Mouse (Mus musculus): ENCODE results near the gene Tmem178b.

Gene Tmem178b

DNA sequence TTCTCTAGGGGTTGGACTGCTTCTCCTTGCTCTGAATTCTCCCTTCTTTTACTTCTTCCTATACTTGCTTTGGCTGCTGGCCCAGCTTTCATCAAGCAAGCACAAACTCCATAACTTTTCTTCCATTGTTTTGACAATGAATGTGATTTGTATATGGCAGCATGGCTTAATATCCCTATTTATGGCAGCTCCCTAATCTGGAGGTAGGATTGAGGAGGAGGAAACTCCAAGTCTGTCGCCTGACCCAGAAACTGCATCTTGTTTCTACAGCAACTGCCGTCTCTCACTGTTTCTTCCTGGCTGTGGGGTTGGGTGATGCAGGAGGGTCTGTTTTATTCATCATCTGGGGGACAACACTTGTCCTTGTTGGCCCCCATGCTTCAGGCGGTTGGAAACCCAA is 327.6 kb downstream of the Tmem178b start:
- no peak for DNase-seq

DNA sequence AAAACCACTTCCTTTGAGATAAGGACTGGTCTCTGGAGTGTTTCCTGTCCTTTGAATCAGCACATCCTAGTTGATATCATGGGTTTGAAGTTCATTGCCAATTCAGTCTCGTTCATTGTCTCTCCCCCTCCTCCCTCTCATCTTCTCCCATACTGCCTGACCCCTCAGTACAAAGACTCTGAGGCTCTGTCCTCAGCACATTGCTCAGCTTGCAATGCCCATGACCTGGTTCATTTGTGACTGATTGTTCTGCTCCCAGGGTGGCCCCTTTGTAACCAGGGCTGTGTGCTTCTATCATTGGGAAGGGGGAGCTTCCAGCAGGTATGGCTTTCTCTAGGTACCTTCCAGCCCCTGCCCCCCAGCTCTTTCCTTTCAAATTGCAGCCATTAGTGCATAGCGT is 329.5 kb downstream of the Tmem178b start:
- no peak for DNase-seq

DNA sequence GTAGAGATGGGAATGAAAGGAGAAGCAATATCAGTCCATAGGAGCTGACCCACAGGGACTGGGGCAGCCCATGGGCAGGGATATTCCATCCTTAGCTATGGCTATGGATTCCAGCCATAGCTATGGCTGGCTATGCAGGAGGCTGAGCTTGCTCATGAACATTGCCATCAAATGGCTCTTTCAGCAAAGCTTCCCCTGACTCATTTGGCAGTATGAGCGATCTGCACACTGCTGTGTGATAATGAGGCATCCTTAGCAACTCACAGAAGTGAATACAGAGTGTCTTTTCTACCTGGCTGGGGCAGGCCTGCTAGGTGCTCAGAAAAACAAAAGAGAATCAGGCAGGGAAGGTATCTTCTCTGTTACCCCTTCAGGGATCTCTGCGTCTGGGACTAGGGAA is 332.3 kb downstream of the Tmem178b start:
- no peak for DNase-seq

DNA sequence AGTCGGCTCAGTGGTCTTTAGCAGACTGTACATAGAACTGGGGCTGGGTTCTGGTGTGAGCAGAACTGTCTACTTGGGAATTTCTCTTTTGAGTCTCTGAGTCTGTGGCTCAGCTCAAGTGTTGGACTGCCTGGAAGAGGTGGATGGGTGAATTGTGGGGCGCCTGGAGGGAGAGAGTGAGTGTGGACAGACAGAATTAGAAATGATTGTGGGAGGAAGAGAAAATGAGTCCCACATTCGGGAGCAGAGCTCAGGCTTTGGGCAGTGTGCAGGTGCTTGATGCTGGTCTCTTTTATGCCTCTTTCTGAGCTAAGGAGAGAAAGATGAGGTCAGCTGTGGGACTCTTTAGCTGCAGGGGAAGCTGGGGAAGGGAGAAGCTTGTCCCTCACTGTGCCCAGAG is 334.9 kb downstream of the Tmem178b start:
- DNase-seq = no peak

DNA sequence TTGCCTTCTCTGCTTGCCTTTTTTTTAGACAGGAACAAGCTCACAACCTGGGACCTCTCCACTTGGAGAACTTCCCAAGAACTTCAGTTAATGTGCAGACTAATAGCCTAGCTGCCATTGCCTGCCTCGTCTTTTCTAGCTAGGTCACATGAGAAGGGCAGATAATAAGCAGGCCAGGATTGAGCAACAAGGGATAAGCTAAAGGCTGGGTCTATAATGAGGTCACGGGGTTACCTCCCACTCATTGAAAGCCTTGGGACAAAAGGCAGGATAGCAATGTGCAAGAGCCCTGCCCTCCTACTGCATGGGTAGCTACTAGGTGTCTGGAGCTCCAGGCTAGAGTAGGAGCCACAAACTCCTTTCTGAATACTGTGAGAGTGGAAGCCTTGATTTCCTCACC is 336.1 kb downstream of the Tmem178b start:
- DNase-seq = no peak

DNA sequence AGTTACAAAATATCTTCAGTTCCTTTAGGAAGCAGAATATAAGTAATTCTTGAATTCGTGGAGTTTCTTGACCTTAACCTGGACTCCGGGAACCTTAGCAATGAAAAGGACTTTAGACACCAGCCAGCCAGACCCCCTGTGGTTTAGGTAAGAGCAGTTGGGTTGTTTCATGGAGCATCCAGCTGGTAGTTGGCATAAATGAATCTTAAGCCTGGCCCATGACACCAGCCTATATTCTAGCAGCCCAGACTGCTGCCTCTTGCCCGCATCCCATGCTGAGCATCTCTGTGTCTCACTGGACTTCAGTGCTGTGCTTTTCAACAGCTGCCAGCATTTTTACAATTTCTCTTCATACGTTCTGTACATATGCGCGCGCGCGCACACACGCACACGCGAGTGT is 344.1 kb downstream of the Tmem178b start:
- no peak for DNase-seq

DNA sequence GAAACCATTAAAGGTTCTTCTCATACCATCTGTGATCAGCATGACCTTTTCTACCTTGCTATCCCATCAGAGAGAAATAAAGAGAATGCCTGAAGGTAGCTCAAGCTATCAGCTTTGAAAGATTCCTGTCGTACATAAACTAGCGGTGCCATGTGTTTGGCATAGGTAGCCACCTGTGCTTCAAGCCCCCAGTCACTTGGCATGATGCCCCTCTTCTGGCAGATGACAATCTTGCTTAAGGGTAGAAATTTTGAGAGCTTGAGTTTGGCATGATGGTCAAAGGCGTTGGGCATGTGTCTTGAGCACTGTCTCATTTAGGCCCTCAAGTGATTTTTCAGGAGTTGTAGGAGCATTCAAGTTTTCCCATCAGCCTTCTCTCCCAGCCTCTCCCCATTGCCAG is 344.6 kb downstream of the Tmem178b start:
- no peak for DNase-seq

DNA sequence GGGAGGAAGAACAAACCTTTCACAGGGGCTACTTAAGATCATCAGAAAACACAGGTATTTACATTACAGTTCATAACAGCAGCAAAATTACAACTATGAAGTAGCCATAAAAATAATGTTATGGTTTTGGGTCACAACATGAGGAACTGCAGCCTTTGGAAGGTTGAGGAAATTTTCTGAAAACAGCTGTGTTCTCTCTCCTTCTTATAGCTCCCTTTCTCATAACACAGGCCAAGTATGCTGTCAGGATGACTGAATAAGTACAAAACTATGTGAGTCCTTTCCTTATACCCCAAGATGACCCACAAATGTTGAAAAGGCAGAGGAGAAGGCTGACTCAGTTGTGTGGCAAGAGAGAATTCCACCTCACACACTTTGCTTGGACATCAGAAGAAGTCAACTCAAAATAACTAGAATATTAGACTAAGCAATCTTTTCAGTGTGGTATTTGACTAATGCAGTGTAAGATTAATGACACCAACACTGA is 347.6 kb downstream of the Tmem178b start:
- DNase-seq = no peak

DNA sequence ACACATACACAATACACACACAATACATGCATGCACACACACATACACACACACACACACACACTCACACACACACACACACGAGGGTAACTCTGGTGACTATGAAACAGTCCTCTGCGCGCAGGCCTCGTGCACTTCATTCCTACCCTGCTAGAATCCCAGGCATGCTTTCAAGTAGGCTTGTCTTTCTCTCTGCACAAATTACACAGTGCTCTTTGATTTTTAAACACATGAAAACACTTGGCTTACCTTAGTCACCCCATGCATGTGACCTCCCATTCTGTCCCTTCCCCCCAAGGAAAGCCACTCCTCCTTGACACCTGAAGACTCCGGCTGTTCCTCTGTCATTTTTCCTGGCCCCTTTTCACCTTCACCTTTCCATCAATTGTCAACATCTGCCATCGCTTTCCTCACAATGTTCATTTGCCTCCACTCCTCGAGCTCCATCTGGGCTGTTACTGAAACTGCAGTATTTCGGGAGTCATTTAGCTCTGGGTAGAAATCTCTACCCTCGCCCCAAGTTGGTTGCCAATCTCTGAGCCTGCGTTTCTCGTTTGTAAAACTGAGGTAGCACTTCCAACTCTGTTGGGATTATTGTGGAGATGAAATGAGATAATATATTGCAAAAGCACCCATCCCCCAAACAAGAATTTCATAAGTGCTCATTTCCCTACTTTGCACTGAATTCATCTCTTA is 352.7 kb downstream of the Tmem178b start:
- DNase-seq = no peak

DNA sequence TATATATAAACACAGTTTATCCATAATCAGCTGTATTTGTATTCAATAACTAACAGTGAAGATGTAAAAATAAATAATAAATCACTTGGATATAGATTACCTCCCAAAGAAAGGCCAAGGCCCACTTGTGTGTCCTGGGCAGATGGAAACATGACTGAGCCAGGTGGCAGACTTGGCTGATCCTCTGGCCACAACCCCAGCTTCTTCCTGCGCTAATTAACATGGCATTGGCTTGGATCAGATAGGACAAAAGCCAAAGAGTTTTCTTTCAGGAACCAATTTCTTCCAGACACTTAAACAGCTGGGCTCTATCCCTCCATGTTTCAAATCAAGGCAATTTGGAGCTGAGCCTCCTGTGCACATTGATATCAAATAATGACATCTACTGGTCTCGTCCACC is 355.9 kb downstream of the Tmem178b start:
- DNase-seq = no peak

DNA sequence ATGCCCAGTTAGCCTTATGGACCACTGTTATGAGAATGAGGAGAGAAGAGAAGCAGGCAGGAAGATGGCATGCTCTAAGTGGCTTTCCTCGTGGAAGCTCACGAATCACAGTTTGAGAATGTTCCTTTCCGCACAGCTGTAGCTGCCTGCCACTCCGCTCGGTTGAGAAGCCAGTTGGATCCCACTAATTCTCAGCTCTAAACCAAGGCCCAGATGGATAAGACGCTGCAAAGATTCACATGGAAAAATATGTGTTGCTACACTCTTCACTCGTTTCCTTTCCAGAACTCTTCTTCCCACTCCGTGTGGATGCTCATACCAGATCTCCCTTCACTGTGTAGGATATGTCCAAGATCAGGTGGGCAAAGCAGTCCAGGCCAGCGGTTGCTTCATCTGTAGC is 356.9 kb downstream of the Tmem178b start:
- DNase-seq = no peak

DNA sequence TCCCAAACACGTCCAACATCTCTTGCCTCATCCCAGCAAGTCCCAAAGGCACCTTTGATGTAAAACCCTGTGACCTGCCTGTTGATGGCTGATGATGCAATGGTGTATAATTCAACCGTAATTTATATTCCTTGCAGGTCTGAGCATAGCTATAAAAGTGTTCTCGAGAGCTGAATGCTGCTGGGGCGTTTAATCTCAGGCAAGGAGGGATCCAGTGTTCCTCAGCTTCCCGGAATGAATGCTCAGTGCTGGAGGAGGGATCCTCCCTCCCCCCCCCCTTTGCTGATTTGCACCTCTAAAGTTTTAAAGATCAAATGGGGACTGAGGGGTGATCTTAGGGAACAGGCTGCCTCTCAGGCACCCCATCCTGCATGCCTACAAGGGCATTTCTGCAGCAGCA is 361.0 kb downstream of the Tmem178b start:
- DNase-seq = no peak

DNA sequence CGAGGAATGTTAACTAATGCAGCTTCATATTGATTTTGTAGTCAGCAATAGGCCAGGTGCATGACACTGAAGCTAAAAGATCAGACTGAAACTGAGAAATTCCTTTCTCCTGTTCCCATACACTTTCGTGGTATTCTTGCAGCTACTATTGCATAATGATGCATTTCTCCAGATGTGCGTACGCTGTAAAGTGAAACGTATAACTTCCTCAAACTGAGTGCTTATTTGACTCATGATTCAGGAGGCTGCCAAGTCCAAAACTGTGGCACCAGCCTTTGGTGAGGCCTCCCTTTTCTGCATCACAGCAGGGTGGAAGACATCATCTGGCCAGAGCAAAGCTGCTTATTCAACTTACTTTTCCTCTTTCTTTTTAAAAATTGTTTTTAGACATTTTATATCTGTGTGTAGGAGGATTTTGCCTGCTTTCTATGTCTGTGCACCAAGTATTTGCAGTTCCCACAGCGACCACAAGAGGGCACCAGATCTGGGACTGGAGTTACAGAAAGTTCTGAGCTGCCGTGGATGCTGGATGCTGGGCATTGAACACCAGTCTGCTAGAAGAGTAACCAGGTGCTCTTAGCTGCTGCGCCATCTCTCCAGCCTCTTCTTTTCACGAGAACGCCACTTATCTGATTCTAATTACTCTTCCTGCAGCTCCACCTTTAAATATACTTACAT is 362.9 kb downstream of the Tmem178b start:
- DNase-seq = peak; percentile 68

DNA sequence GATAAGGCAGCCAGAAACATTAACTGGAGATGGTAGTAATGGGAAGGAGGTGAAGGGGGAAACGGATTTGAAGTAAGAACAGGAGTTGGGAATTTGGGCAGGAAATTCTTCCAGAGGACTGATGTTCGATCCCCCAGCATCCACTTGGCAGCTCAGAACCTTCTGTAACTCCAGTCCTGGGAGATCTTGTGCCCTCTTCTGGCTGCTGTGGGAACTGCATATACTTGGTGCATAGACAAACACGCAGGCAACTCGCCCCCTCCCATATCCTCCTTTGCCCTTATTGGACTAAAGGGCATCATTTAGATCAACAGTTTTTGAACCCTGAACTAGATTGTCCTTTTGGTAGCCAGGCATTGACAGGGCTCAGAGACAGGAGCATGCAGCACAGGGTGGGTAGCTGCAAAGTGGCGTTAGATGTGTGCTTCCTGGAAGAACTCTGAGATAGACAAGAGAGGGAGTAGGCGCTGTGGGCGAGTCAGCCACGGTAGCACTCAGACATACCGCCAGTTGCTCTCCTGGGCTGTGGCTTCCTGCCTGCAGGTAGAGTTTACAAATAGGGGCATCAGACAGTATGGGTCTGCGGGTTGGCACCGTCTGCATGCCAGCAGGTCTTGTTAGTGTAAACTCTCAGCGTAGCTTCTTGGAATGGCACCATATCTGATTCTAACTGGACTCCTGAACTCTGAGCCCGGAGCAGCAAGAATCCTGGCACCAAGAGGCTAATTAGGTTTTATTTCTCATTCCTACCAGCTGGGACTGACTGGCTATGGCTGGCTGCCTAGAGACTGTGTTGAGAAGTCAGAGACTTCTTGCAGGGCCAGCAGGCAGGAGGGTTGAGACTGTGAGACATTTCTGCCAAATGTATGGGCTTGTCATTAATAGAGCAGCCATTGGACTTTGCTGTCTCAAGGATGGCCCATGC is 364.0 kb downstream of the Tmem178b start:
- peak; percentile 49 for DNase-seq

DNA sequence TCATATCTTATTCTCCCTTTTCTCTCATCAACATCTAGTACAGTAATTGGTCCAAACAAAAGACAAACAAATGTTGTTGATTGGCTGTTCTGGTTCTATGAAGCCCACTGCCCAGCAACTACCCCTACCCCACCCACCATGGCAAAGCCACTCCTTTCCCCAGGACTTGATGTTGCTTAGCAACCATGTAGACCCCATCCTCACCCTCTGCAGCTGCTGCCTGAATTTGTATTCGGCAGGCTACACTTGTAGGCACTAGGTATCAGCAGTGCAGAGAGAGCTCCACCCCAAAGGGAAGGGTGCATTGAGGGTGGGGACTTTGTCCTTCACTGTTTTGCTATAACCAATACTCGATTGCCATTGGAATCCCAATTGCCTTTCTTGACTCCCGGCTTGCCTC is 365.8 kb downstream of the Tmem178b start:
- DNase-seq = no peak

DNA sequence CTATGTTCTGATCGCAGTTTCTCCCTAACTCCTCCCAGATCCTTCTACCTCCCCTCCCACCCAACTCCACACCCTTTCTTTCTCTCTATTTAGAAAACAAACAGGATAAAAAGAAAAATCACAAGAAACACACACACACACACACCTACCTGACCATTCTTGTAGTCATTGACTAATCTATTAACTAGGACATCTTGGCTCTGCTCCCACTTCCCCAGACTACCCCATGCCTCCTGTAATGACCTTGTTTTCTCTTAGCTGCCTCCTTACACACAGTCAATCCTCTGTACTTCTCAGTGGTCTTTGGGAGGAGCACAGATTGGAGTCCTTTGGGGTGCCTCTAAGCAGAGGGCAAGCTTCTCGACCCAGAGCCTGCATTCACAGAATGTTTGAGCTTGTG is 367.6 kb downstream of the Tmem178b start:
- no peak for DNase-seq

DNA sequence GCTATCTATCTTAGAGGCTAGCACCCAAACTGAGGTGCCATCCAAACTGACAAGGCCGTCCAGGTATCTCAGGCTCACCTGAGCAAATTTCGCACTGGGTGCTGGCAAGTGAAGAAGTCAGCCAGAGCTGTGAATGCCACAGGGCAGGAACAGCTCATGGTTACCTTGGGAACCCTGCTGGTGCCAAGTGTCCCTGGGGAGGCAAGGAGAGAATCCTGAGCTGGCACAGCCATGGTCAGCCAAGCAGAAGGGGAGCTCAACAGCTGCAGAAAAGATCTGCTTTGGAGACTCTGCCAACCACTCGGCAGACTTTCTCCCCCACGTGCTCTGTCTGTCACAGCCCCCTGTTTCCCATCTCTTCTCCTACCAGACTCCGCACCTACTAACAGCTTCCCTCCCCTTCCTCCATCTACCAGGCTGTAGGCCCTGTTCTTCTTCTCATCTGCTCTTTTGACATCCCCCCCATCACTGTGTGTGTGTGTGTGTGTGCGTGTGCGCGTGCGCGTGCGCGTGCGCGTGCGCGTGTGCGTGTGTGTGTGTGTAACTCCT is 374.4 kb downstream of the Tmem178b start:
- DNase-seq = no peak

DNA sequence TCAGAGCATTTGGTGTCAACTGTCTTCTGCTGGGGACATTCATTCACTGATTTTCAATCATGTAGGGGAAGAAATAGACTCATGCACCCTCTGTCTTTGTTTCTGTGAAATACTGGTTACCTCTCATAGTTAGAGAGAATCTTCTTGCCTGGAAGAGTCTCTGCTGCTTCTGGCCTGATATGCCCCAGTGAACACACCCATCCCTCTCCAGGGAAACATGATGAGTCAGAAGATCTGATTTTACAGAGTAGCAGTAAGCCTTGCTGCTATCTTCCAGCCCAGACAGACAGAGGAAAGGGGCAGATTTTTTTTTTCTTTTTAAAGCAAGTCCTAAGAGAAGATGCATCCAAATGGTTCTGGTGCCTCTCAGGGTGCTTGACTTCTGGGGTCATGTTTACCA is 376.9 kb downstream of the Tmem178b start:
- no peak for DNase-seq

DNA sequence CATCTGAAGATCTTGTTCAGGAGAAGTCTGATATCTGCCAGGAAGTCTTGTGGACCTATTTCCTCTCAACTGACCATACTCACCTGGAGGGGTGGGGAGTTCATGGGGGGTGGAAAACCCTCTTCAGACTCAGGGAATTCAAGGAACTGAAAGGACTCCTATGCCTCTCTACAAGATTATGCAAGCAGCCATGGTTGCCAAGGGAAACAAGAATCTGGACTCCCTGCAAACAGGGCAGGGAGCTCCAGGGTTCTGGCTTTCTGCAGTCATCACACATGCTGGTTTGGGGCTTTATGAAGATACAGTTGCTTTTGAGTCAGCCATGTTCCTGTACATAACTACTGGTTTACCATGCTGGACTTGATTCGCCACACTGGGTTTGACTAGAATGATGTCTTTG is 390.6 kb downstream of the Tmem178b start:
- no peak for DNase-seq

DNA sequence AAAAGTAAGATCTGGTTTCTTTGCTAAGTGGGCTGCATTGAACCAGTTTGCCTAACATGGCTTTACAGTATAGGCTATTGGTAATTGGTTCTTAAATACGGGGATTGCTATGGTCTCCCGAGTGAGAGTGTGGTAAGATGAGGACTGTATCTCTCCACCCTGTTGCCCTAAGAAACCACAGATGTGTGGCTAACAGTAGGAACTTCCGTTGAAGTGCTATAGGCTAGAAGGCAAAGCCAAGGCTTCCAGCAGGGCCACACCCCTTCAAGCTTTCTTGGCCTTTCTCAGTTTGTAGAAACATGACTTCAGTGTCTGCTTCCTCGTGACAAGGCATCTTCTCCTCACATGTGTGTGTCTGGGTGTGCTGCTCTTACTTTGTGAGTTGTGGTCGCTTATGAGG is 427.6 kb downstream of the Tmem178b start:
- DNase-seq = no peak

DNA sequence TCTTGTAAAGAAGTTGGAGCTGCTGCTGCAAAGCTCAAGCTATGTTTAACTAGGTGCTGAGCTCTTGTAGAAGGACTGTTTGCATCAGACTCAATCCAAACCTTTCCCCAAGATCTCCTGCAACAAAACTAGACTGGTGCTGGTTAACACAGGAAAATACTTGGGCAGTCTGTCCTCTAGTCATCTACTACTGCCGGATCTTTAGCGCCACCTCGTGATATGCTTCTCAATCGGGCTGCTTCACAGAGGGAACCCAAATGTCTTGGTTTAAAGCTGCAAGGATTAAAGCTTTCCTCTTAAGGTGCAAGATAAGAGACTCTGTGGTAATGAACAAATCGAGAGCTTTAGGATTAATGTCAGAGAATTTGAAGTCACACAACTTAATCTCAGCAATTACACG is 430.3 kb downstream of the Tmem178b start:
- no peak for DNase-seq

All from liver (tissue).